Comparison of ENCODE assay signal across 10 mouse cellular contexts in the genomic region with DNA sequence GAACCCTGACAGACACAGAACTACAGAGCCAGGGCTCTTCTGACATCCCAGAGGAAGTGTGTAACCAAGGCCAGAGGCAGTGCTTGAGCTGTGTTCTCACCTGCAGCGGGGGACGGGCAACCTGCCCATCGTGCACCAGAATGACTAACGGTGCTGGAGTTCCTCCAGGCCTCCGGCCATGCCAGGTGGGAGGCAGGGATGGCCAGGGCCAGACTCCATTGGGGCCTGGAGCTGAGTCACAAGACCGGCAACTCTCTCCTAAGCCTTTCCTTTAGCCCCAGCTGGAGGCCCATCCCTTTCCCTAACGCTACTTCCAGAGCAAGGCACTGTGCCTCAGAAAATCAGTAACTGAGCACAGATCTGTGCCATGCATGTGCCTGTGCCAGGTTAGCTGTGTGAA.
DNase-seq lines count a peak whose midpoint lies in the region; ATAC-seq lines count a peak whose summit lies in the region.
"Had no signal": no experiment of that assay in that cellular context is flagged by ENCODE, and none has a peak within 500 bp of the region (broad histone marks: within the 10 kb centered on the region; RNA-seq: fewer than 3 reads in every experiment).

No protein-coding gene starts in this region.

- no peak overlapping the region for H3K4me2 ChIP-seq in hindbrain, embryonic 16.5 days (ENCODE audit: low read length)
- H3K4me2 ChIP-seq in hindbrain, embryonic 11.5 days (replicated peaks; ENCODE audit: low read depth, low read length), result no peak overlapping the region
- H3K4me2 ChIP-seq in forebrain, embryonic 16.5 days (ENCODE audit: low read length), result no peak overlapping the region
- H3K4me2 ChIP-seq: midbrain, embryonic 12.5 days had no signal

- H3K27me3 ChIP-seq in hindbrain, embryonic 16.5 days (replicated peaks; ENCODE audit: control insufficient read depth, insufficient read depth, low read length), result no peaks in the 10 kb centered on the region
- H3K27me3 ChIP-seq in hindbrain, embryonic 11.5 days (ENCODE audit: control insufficient read depth, insufficient read depth, low read length), result no peaks in the 10 kb centered on the region
- H3K27me3 ChIP-seq in forebrain, embryonic 16.5 days (replicated peaks; ENCODE audit: control insufficient read depth, insufficient read depth, low read length), result no peaks in the 10 kb centered on the region

- H3K36me3 ChIP-seq in hindbrain, embryonic 16.5 days (ENCODE audit: control insufficient read depth, insufficient read depth, low read length), result no peaks in the 10 kb centered on the region
- no peaks in the 10 kb centered on the region for H3K36me3 ChIP-seq in hindbrain, embryonic 11.5 days (ENCODE audit: control insufficient read depth, insufficient read depth, low read length)
- H3K36me3 ChIP-seq in forebrain, embryonic 16.5 days (ENCODE audit: control insufficient read depth, insufficient read depth), result no peaks in the 10 kb centered on the region
- H3K36me3 ChIP-seq: midbrain, embryonic 12.5 days had no signal

- no peak overlapping the region for H3K27ac ChIP-seq in hindbrain, embryonic 16.5 days (ENCODE audit: low read depth, low read length)
- no peak overlapping the region for H3K27ac ChIP-seq in hindbrain, embryonic 11.5 days (ENCODE audit: low read depth, low read length)
- H3K27ac ChIP-seq in forebrain, embryonic 16.5 days (ENCODE audit: low read length), result no peak overlapping the region
- H3K27ac ChIP-seq: midbrain, embryonic 12.5 days had no signal

- DNase-seq in hindbrain, embryonic 11.5 days (ENCODE audit: low spot score), result no peak
- DNase-seq in adrenal gland, postnatal 25 days, result peak; percentile 82
- DNase-seq in gastrocnemius, postnatal 10 days, result peak; percentile 35
- peak; percentile 82 for DNase-seq in lung, postnatal 36 days
- DNase-seq in right cerebral cortex, adult 18-20 months, result no peak
- no peak for DNase-seq in frontal cortex, postnatal 14 days (ENCODE audit: low spot score in 2 of 2)
- DNase-seq: forebrain, postnatal 0 days had no signal

- no peaks in the 10 kb centered on the region for H3K4me1 ChIP-seq in hindbrain, embryonic 16.5 days (ENCODE audit: control insufficient read depth, insufficient read depth, low read depth, low read length)
- no peaks in the 10 kb centered on the region for H3K4me1 ChIP-seq in hindbrain, embryonic 11.5 days (replicated peaks; ENCODE audit: control insufficient read depth, insufficient read depth, low read length)
- H3K4me1 ChIP-seq in forebrain, embryonic 16.5 days (replicated peaks; ENCODE audit: control insufficient read depth, insufficient read depth, low read length), result no peaks in the 10 kb centered on the region
- H3K4me1 ChIP-seq: midbrain, embryonic 12.5 days had no signal

- no peaks in the 10 kb centered on the region for H3K9me3 ChIP-seq in hindbrain, embryonic 16.5 days (ENCODE audit: control insufficient read depth, low read length)
- no peaks in the 10 kb centered on the region for H3K9me3 ChIP-seq in hindbrain, embryonic 11.5 days (ENCODE audit: control insufficient read depth, low read length)
- no peaks in the 10 kb centered on the region for H3K9me3 ChIP-seq in forebrain, embryonic 16.5 days (ENCODE audit: control insufficient read depth, low read length)
- H3K9me3 ChIP-seq: midbrain, embryonic 12.5 days had no signal

- 73% methylated on average over 7 of the region's 7 CpGs for WGBS in hindbrain, embryonic 16.5 days
- 79% methylated on average over 7 of the region's 7 CpGs for WGBS in hindbrain, embryonic 11.5 days
- 66% methylated on average over 7 of the region's 7 CpGs for WGBS in forebrain, embryonic 16.5 days

- ATAC-seq in hindbrain, embryonic 16.5 days, result peak; percentile 37; the same call in 1 of the 2 replicates
- no peak for ATAC-seq in hindbrain, embryonic 11.5 days (ENCODE audit: low FRiP score)
- ATAC-seq in forebrain, embryonic 16.5 days, result no peak
- ATAC-seq: forebrain, postnatal 0 days had no signal

- no peak overlapping the region for H3K9ac ChIP-seq in hindbrain, embryonic 16.5 days (ENCODE audit: low read depth, low read length)
- no peak overlapping the region for H3K9ac ChIP-seq in hindbrain, embryonic 11.5 days (ENCODE audit: low read depth, low read length)
- H3K9ac ChIP-seq in forebrain, embryonic 16.5 days (replicated peaks; ENCODE audit: low read depth, low read length), result no peak overlapping the region
- H3K9ac ChIP-seq: forebrain, postnatal 0 days; midbrain, embryonic 12.5 days had no signal

- no peak overlapping the region for H3K4me3 ChIP-seq in hindbrain, embryonic 16.5 days (ENCODE audit: low read length)
- H3K4me3 ChIP-seq in hindbrain, embryonic 11.5 days (ENCODE audit: low read depth, low read length), result no peak overlapping the region
- H3K4me3 ChIP-seq in forebrain, embryonic 16.5 days (replicated peaks; ENCODE audit: low read length), result no peak overlapping the region
- H3K4me3 ChIP-seq: midbrain, embryonic 12.5 days had no signal

Comparison
In these comparisons a context has a peak if more than half of its experiments do, and no peak if none do; other contexts are left out.
1. DNase-seq: peak in adrenal gland, postnatal 25 days (single experiment), gastrocnemius, postnatal 10 days (single experiment) and lung, postnatal 36 days (single experiment); none in hindbrain, embryonic 11.5 days (single experiment), right cerebral cortex, adult 18-20 months (single experiment) and frontal cortex, postnatal 14 days (0 of 2).